Mouse (Mus musculus): ENCODE measurements around the gene Them4. TPM values are rescaled to one million over a fixed set of nuclear protein-coding genes. Genes with fewer than 3 reads are reported as not detected.

Gene Them4
- polyA plus RNA-seq, 1 experiment = 6.3 TPM

- Histone ChIP-seq H3ac (ENCODE audit: control insufficient read depth, insufficient read length) (no peak overlapping the region), H3K36me3 (ENCODE audit: control insufficient read depth, insufficient read depth) (peaks cover 14% of the 10 kb centered on the region), H3K4me2 (ENCODE audit: low read depth) (no peak overlapping the region), H3K79me2 (ENCODE audit: control insufficient read depth, insufficient read depth) (no peaks in the 10 kb centered on the region), H3K4me3 (no peak overlapping the region), H3K27me3 (ENCODE audit: control insufficient read depth, insufficient read depth, insufficient read length) (no peaks in the 10 kb centered on the region)
- TF ChIP-seq SRF (IDR thresholded peaks at IDR 0.05; ENCODE audit: control insufficient read depth, insufficient read length, low read depth) (no peak), MYOG (IDR thresholded peaks at IDR 0.05; ENCODE audit: control insufficient read depth in 1 of 3, insufficient read depth in 1 of 3, insufficient read length in 2 of 3, low read depth in 2 of 3) (no peak), TCF3 (IDR thresholded peaks at IDR 0.05; ENCODE audit: insufficient read length, low read depth) (no peak), REST (IDR thresholded peaks at IDR 0.05; ENCODE audit: insufficient read depth, insufficient read length) (no peak), MAX (IDR thresholded peaks at IDR 0.05; ENCODE audit: low read depth) (no peak), CEBPB (IDR thresholded peaks at IDR 0.05; ENCODE audit: insufficient read depth, poor library complexity, severe bottlenecking) (no peak), POLR2A (IDR thresholded peaks at IDR 0.05; ENCODE audit: insufficient read length, low read depth) (no peak), E2F4 (IDR thresholded peaks at IDR 0.05; ENCODE audit: insufficient read depth) (no peak), POLR2AphosphoS2 (IDR thresholded peaks at IDR 0.05; ENCODE audit: insufficient read length, low read depth) (no peak), MYOD1 (IDR thresholded peaks at IDR 0.05; ENCODE audit: control insufficient read depth in 1 of 3, insufficient read length in 2 of 3, low read depth in 2 of 3) (no peak), TCF12 (IDR thresholded peaks at IDR 0.05; ENCODE audit: insufficient read depth, poor library complexity, severe bottlenecking) (no peak), USF1 (IDR thresholded peaks at IDR 0.05; ENCODE audit: low read depth) (no peak)
Measured at GRCm38 (mm10) chr3:94328681-94329080, 18.8 kb downstream of the Them4 start.

GRCm38 (mm10) chr3:94334442-94334841 is 24.6 kb downstream of the Them4 start:
- H3K36me3 ChIP-seq (ENCODE audit: control insufficient read depth, insufficient read depth) = peaks cover 10% of the 10 kb centered on the region
- H3K79me2 ChIP-seq (ENCODE audit: control insufficient read depth, insufficient read depth) = no peaks in the 10 kb centered on the region
- no peak for TF ChIP-seq POLR2A (IDR thresholded peaks at IDR 0.05; ENCODE audit: insufficient read length, low read depth)
- no peak for TF ChIP-seq TCF12 (IDR thresholded peaks at IDR 0.05; ENCODE audit: insufficient read depth, poor library complexity, severe bottlenecking)
- no peak for TF ChIP-seq E2F4 (IDR thresholded peaks at IDR 0.05; ENCODE audit: insufficient read depth)
- no peak for TF ChIP-seq MAX (IDR thresholded peaks at IDR 0.05; ENCODE audit: low read depth)
- TF ChIP-seq CEBPB (IDR thresholded peaks at IDR 0.05; ENCODE audit: insufficient read depth, poor library complexity, severe bottlenecking) = no peak
- TF ChIP-seq MYOG (IDR thresholded peaks at IDR 0.05; ENCODE audit: control insufficient read depth in 1 of 3, insufficient read depth in 1 of 3, insufficient read length in 2 of 3, low read depth in 2 of 3) = no peak
- no peak for TF ChIP-seq MYOD1 (IDR thresholded peaks at IDR 0.05; ENCODE audit: control insufficient read depth in 1 of 3, insufficient read length in 2 of 3, low read depth in 2 of 3)
- no peak for TF ChIP-seq POLR2AphosphoS2 (IDR thresholded peaks at IDR 0.05; ENCODE audit: insufficient read length, low read depth)
- TF ChIP-seq REST (IDR thresholded peaks at IDR 0.05; ENCODE audit: insufficient read depth, insufficient read length) = no peak
- no peak overlapping the region for H3K4me2 ChIP-seq (ENCODE audit: low read depth)
- H3ac ChIP-seq (ENCODE audit: control insufficient read depth, insufficient read length) = no peak overlapping the region
- no peak overlapping the region for H3K4me3 ChIP-seq
- no peaks in the 10 kb centered on the region for H3K27me3 ChIP-seq (ENCODE audit: control insufficient read depth, insufficient read depth, insufficient read length)

DNA sequence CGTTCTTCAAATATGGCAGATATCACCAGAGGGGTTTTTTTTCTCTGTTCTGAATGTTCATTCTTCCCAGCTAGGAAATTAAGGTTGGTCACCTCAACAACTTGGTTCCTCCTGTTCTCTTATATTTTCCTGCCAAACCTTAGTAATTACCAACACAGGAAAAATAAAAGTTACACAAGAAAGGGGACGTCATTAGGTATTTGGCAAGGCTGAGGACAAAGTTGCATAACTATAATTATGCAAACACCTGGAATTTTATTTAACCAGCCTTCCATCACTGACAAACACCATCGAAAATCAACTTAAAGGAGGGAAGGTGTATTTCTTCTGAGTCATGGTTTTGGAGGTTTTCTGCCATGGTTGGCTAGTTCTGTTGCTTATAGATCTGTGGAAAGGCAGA is 28.6 kb downstream of the Them4 start:
- Histone ChIP-seq H3K27me3 (ENCODE audit: control insufficient read depth, insufficient read depth, insufficient read length) (no peaks in the 10 kb centered on the region), H3K36me3 (ENCODE audit: control insufficient read depth, insufficient read depth) (no peaks in the 10 kb centered on the region), H3K79me2 (ENCODE audit: control insufficient read depth, insufficient read depth) (no peaks in the 10 kb centered on the region), H3ac (ENCODE audit: control insufficient read depth, insufficient read length) (no peak overlapping the region), H3K4me2 (ENCODE audit: low read depth) (no peak overlapping the region), H3K4me3 (no peak overlapping the region)
- TF ChIP-seq POLR2AphosphoS2 (IDR thresholded peaks at IDR 0.05; ENCODE audit: insufficient read length, low read depth) (no peak), TCF12 (IDR thresholded peaks at IDR 0.05; ENCODE audit: insufficient read depth, poor library complexity, severe bottlenecking) (no peak), TCF3 (IDR thresholded peaks at IDR 0.05; ENCODE audit: insufficient read length, low read depth) (no peak), MYOG (IDR thresholded peaks at IDR 0.05; ENCODE audit: control insufficient read depth in 1 of 3, insufficient read depth in 1 of 3, insufficient read length in 2 of 3, low read depth in 2 of 3) (no peak), CEBPB (IDR thresholded peaks at IDR 0.05; ENCODE audit: insufficient read depth, poor library complexity, severe bottlenecking) (no peak), E2F4 (IDR thresholded peaks at IDR 0.05; ENCODE audit: insufficient read depth) (no peak), MAX (IDR thresholded peaks at IDR 0.05; ENCODE audit: low read depth) (no peak), POLR2A (IDR thresholded peaks at IDR 0.05; ENCODE audit: insufficient read length, low read depth) (no peak), MYOD1 (IDR thresholded peaks at IDR 0.05; ENCODE audit: control insufficient read depth in 1 of 3, insufficient read length in 2 of 3, low read depth in 2 of 3) (no peak), SRF (IDR thresholded peaks at IDR 0.05; ENCODE audit: control insufficient read depth, insufficient read length, low read depth) (no peak)

DNA sequence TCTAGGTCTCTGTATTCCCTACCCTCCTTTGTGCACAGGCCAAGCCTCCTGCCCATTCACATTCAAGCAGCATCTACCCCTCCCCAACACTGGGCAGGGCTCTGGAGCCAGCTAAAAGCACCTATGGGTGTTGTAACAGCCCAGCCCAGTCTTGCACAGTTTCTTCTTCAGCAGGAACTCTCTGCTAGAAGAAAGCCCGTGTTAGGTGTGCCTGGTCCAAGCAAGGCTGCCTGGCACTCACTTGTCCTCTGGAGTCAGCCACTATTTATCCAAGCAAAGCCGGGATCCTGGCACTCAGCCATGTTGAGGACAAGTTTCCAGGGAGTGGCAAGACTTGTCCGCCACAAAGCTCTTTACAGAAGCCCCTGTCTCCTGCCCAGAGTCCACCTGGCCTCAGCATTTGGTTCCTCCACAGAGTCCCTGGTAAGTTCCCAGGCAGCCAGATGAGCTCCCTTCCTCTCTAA is 32.1 kb downstream of the Them4 start, which contains the start of gene Them5:
Them5 (plus strand) TSS at position 141 of the 464 bp plus-strand sequence.
- no peaks in the 10 kb centered on the region for H3K27me3 ChIP-seq (ENCODE audit: control insufficient read depth, insufficient read depth, insufficient read length)
- no peaks in the 10 kb centered on the region for H3K36me3 ChIP-seq (ENCODE audit: control insufficient read depth, insufficient read depth)
- no peaks in the 10 kb centered on the region for H3K79me2 ChIP-seq (ENCODE audit: control insufficient read depth, insufficient read depth)
- no peak within 1 kb of the TSS for H3K4me2 ChIP-seq (ENCODE audit: low read depth)
- TF ChIP-seq REST (IDR thresholded peaks at IDR 0.05; ENCODE audit: insufficient read depth, insufficient read length) = no peak
- TF ChIP-seq POLR2A (IDR thresholded peaks at IDR 0.05; ENCODE audit: insufficient read length, low read depth) = no peak
- TF ChIP-seq MYOD1 (IDR thresholded peaks at IDR 0.05; ENCODE audit: control insufficient read depth in 1 of 3, insufficient read length in 2 of 3, low read depth in 2 of 3) = no peak
- TF ChIP-seq MAX (IDR thresholded peaks at IDR 0.05; ENCODE audit: low read depth) = no peak
- no peak for TF ChIP-seq MYOG (IDR thresholded peaks at IDR 0.05; ENCODE audit: control insufficient read depth in 1 of 3, insufficient read depth in 1 of 3, insufficient read length in 2 of 3, low read depth in 2 of 3)
- TF ChIP-seq E2F4 (IDR thresholded peaks at IDR 0.05; ENCODE audit: insufficient read depth) = no peak
- no peak for TF ChIP-seq TCF12 (IDR thresholded peaks at IDR 0.05; ENCODE audit: insufficient read depth, poor library complexity, severe bottlenecking)
- no peak for TF ChIP-seq POLR2AphosphoS2 (IDR thresholded peaks at IDR 0.05; ENCODE audit: insufficient read length, low read depth)
- TF ChIP-seq USF1 (IDR thresholded peaks at IDR 0.05; ENCODE audit: low read depth) = no peak
- no peak for TF ChIP-seq SRF (IDR thresholded peaks at IDR 0.05; ENCODE audit: control insufficient read depth, insufficient read length, low read depth)
- no peak for TF ChIP-seq CEBPB (IDR thresholded peaks at IDR 0.05; ENCODE audit: insufficient read depth, poor library complexity, severe bottlenecking)
- H3ac ChIP-seq (ENCODE audit: control insufficient read depth, insufficient read length) = no peak within 1 kb of the TSS
- no peak within 1 kb of the TSS for H3K4me3 ChIP-seq

All from myocyte (in vitro differentiated cells).